Mouse (Mus musculus) lung, postnatal 0 days (tissue): ENCODE measurements at regions not wholly inside any gene's neighbourhood (a gene's known extent, or its start where the extent isn't known, plus 50 kb on each side); places are given as distances from the start of the nearest gene placed in this dataset.

Experiments used
- CTCF ChIP-seq: IDR thresholded peaks from 2 replicates; pipeline ENCODE4 v1.5.1; 2016; ENCODE audit warnings: antibody characterized with exemption, mild to moderate bottlenecking
- EP300 ChIP-seq: IDR thresholded peaks from 2 replicates; pipeline ENCODE4 v1.6.1; 2016; ENCODE audit warnings: antibody characterized with exemption, mild to moderate bottlenecking, control low read depth

- TF ChIP-seq EP300: no peak
- TF ChIP-seq CTCF: no peak
These were observed 99.3 kb upstream of the Psmd7 start for GRCm38 (mm10) chr8:107687529-107687928.
